Mouse (Mus musculus) lung, adult 18-20 months (tissue): ENCODE results near the gene Rpl10l.

Experiments used
- DNase-seq, 2 experiments: peaks; one replicate each; pipeline ENCODE4 v3.0.0; 2022; ENCODE audit warnings: mixed read lengths in 2 of 2

The Rpl10l gene

DNA sequence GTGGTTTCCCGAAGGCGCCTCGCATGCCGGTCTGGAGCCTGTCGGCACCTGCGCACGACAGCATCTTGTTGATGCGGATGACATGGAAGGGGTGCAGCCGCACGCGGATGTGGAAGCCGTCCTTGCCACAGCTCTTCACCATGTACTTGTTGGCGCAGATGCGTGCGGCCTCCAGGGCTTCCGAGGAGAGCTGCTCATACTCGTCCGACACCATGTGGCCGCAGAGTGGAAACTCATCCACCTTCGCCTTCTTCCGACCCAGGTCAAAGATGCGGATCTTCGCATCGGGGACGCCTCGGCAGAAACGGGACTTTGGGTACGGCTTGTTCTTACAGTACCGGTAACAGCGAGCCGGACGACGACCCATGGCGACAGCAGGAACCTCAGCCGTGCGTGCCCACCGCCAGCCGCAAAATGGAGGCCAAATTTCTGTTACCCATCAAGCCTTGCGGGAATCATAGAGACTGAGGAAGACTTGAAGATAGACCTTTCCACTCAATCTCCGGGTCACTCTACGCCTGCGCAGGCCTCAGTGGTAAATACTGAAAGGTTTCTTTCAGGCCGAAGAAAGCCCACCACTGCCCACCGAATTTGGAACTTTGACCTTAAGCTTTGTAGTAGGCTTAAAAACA, at the start of gene Rpl10l:
Rpl10l (minus strand) TSS at position 411 of the 632 bp plus-strand sequence.
- no peak for DNase-seq

DNA sequence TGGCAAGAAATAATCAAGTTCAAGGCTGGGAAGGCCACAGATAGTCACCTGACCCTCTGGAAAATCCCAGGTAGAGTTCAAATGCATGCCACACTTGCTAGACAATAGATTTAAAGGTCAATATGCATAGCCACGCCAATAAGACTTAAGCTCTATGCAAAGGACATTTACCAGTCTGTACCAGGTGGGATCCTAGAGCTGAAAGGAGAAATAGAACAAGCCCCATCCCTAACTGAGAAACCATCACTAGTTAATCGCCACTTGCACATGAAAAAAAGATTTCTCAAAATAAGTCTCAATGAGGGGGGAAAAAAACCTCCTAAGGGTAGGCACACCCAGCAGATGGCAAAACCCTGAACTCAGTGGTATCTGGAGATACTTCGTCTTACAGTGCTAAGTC, 8.3 kb downstream of the Rpl10l start:
- DNase-seq: no peak

DNA sequence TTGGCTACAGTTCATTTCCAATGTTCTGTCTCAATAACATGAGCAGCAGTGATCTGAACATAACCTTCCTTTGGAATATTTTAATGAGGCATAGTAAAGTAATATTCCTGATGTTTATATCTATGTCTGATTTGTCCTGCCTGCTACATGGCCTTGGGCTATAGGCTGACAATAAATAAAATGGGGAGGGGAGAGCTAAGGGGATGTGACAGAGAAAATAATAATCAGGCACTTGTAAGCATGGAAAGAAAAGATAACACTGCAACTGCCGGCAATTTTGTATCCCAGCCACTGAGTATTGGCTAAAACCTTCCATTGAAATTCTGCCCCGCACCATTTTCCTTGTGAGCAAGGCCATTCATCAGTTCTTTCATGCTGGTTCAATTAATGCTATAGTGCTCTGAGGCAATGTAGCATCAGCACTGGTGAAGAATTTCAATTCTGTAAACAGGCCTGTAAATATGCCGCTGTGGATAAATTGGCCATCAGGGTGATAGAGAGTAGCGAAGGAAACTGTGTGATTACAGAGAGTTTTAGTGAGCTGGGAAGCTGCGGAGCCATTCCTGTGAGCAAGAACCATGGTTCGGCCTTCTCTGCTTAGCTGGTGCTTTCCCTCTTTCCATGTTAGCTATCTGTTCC, 38.6 kb downstream of the Rpl10l start:
- DNase-seq: no peak

DNA sequence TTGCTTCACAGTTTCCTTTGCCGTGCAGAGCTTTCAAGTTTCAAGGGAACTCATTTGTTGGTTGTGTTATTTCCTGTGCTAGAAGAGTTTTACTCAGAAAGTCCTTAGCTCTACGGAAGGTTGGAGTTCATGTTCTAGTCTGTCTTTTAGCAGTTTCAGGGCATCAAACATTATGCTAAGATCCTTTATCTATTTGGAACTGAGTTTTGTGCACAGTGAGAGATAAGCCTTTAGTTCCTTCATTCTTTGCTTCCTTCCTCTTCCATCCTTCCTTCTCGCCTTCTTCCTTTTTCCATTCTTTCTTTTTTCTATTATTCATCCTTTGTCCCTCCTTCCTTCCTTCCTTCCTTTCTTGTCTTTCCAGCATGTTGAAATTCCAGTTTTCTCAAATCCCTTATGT, 50.0 kb downstream of the Rpl10l start:
- DNase-seq: no peak
